Mouse (Mus musculus): Measurements from ENCODE around the gene Aff1. TPM values are rescaled to one million over a fixed set of nuclear protein-coding genes. Genes with fewer than 3 reads are reported as not detected.
A peak's percentile ranks its signal among the peaks of the same experiment; 100 is the strongest.

Gene Aff1
- polyA plus RNA-seq, 1 experiment from 2014 or later, result 3.5 TPM

GRCm38 (mm10) chr5:103747098-103747497 lies 54.9 kb downstream of the Aff1 start:
- Histone ChIP-seq H3K36me3 (no peaks in the 10 kb centered on the region), H3K27ac (replicated peaks) (no peak overlapping the region)
- 88% methylated on average over 2 of the region's 2 CpGs for WGBS

GRCm38 (mm10) chr5:103748343-103748742 lies 56.2 kb downstream of the Aff1 start:
- no peak for DNase-seq (ENCODE audit: low spot score)
- H3K27ac ChIP-seq (replicated peaks), result no peak overlapping the region
- H3K36me3 ChIP-seq, result no peaks in the 10 kb centered on the region

More at GRCm38 (mm10) chr5:103747098-103747497, 54.9 kb downstream of the Aff1 start:
- Histone ChIP-seq H3K4me3 (no peak overlapping the region), H3K27me3 (ENCODE audit: low read depth, poor library complexity, severe bottlenecking) (peaks cover 14% of the 10 kb centered on the region), H3K9me3 (replicated peaks) (no peaks in the 10 kb centered on the region), H3K4me1 (peaks cover 10% of the 10 kb centered on the region)
- no peak for DNase-seq (ENCODE audit: low spot score)

DNA sequence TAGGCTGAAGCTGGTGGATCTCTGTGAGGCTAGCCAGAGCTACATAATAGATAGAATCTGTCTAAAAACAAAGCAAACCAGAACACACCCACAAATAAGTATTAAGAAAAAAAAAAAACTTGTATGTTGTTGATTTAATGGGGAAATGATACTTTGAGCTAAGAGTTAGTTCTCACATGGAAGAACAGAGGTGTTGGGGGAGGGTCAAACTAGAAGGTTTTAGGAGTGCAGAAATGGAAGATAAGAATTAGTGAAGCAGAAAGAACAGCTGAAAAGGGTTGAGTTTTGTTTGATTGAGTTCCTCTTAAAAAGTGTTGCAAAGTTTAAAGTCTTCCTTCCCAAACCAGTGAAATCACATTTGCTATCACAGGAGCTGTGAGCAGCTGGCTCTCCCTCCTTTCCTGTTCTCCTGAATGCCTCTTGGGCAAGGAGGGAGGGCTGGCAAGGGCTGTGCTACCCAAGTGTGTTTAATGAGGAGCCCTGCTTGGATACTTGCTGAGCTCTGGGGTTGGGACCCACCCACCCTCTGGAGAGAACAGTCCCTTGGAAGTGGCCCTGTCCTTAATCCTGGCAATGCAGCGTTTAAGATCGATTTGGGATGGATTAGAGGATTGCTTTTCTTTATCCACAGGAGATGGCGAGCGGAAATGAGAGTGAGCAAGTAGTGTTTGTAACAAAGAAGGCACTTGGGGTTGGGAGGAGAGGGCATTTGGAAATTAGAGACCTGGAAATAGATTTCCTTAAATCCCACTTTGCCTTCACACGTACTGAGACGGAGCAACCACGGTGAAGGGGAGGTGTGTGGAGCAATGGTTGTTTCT lies 57.5 kb downstream of the Aff1 start:
- 18% methylated on average over 7 of the region's 7 CpGs for WGBS

More at GRCm38 (mm10) chr5:103748343-103748742, 56.2 kb downstream of the Aff1 start:
- no peak overlapping the region for H3K4me3 ChIP-seq
- peaks cover 21% of the 10 kb centered on the region for H3K4me1 ChIP-seq
- H3K27me3 ChIP-seq (ENCODE audit: low read depth, poor library complexity, severe bottlenecking), result peaks cover 22% of the 10 kb centered on the region
- H3K9me3 ChIP-seq (replicated peaks), result no peaks in the 10 kb centered on the region

DNA sequence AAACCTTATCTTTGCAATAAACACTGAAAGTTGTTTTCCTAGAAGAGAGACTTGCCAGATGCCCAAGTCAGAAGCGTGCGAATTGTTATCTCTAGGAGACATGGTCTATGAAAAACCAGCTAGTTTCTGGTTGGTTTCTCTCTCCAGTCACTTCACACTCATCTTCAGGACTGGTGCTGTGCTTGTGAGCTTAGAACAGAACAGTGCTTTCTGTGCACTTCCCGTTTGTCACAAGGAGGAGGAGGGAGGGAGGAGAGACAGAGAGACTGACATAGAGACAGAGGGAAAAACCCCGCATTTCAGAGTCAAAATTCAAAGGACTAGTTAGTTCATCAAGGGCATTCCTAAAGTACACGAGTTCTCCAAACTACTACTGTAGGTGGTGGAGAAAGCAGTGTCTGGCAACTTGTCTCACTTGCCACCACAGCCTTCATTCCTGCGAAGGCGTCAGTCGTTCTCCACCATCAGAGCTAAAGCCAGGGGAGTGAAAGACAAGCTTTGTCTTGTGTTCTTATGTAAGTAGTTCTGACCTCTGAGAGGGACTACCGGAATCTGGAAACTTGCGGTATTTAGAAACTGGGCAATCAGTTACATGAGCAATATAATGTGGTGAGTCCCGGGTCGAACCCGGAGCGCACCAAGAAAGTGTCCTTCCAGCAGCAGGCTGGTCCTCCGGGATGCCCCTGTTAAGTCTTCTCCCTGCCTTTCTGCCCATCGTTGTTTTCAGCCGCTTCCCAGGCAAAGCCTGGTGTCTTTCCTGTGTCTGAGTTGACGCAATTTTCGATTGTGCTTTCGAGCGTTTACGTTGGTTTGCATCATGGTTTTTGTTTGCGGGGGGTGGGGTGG lies 60.7 kb downstream of the Aff1 start:
- Histone ChIP-seq H3K4me1 (peaks cover 36% of the 10 kb centered on the region), H3K27me3 (ENCODE audit: low read depth, poor library complexity, severe bottlenecking) (peaks cover 50% of the 10 kb centered on the region), H3K4me3 (peak overlapping the region; percentile 81), H3K27ac (replicated peaks) (peak overlapping the region; percentile 97), H3K36me3 (peaks cover 3% of the 10 kb centered on the region; the same call in 1 of the 2 replicates), H3K9me3 (replicated peaks) (peaks cover 4% of the 10 kb centered on the region; the same call in 1 of the 2 replicates)
- WGBS, result 4% methylated on average over 23 of the region's 23 CpGs
- peak; percentile 57 for DNase-seq (ENCODE audit: low spot score)

More for the DNA sequence above, 57.5 kb downstream of the Aff1 start:
- DNase-seq (ENCODE audit: low spot score), result peak; percentile 43
- Histone ChIP-seq H3K9me3 (replicated peaks) (no peaks in the 10 kb centered on the region), H3K36me3 (no peaks in the 10 kb centered on the region), H3K27ac (replicated peaks) (no peak overlapping the region), H3K4me3 (no peak overlapping the region), H3K27me3 (ENCODE audit: low read depth, poor library complexity, severe bottlenecking) (peaks cover 22% of the 10 kb centered on the region), H3K4me1 (peaks cover 21% of the 10 kb centered on the region)

DNA sequence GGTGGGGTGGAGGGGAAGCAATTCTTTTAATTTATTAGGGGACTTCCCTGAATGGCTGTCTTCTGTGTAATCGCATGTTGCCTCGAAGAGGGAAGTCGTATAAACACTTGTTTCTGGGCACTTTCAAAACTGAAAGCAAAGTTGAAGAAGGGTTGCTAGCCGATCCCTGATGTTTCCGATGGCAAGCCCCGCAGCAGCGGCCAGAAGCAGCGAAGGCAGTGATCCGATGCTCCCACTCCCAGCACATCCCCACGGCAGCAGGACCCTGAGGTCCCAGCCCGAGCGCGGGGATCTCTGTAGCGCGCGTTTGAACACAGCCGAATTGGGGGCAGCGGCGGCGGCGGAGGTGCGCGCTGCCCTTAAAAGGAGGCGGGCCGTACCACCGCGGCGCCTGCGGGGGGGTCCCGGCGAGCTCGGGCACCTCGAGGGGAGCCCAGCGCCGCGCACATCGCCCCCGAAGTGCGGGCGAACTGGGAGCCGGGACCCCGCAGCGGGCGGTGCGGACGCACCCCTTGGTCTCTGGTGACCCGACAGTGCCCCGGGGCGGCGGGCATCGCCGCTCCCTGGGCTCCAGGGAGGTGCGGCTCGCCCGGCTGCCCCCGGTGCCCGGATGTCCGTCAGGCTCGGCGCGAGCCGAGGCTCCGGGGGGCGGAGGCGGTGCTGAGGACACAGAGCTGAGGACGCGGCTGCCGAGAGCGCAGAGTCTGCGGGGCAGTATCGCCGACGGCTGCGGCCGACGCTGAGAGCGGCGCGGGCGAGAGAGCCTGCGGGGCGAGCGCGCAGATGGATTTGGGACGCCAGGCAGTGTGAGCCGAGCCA lies 61.5 kb downstream of the Aff1 start:
- Histone ChIP-seq H3K4me1 (peaks cover 44% of the 10 kb centered on the region), H3K4me3 (peak overlapping the region; percentile 81), H3K27me3 (ENCODE audit: low read depth, poor library complexity, severe bottlenecking) (peaks cover 56% of the 10 kb centered on the region), H3K36me3 (peaks cover 3% of the 10 kb centered on the region; the same call in 1 of the 2 replicates), H3K9me3 (replicated peaks) (peaks cover 4% of the 10 kb centered on the region; the same call in 1 of the 2 replicates), H3K27ac (replicated peaks) (peak overlapping the region; percentile 97)
- peak; percentile 92 for DNase-seq (ENCODE audit: low spot score)
- under 1% methylated on average over 86 of the region's 86 CpGs for WGBS

GRCm38 (mm10) chr5:103754330-103755134 lies 62.4 kb downstream of the Aff1 start:
- H3K9me3 ChIP-seq (replicated peaks), result peaks cover 4% of the 10 kb centered on the region; the same call in 1 of the 2 replicates
- peak; percentile 60 for DNase-seq (ENCODE audit: low spot score)
- peak overlapping the region; percentile 97 for H3K27ac ChIP-seq (replicated peaks)
- H3K4me3 ChIP-seq, result peak overlapping the region; percentile 81
- H3K36me3 ChIP-seq, result peaks cover 3% of the 10 kb centered on the region; the same call in 1 of the 2 replicates
- peaks cover 56% of the 10 kb centered on the region for H3K27me3 ChIP-seq (ENCODE audit: low read depth, poor library complexity, severe bottlenecking)
- 4% methylated on average over 41 of the region's 42 CpGs for WGBS
- H3K4me1 ChIP-seq, result peaks cover 44% of the 10 kb centered on the region

DNA sequence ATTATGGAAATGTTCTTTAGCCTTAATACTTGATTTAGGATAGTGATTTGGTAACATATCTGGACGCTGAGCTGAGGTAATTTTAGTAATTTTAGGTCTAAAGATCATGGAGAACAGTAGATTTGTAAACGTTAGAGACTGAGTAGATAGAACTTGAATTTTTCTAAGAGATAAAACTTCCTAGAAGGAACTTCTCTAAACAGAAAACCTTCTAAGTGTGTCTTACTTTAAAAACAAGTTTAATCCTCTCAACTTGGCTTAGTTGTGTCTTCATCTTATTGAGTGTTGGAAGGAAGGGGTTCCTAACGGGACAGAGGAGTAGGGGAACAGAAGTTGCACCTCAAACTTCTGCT lies 62.9 kb downstream of the Aff1 start:
- peaks cover 56% of the 10 kb centered on the region for H3K27me3 ChIP-seq (ENCODE audit: low read depth, poor library complexity, severe bottlenecking)

GRCm38 (mm10) chr5:103756231-103756714 lies 64.1 kb downstream of the Aff1 start:
- Histone ChIP-seq H3K36me3 (peaks cover 3% of the 10 kb centered on the region; the same call in 1 of the 2 replicates), H3K27me3 (ENCODE audit: low read depth, poor library complexity, severe bottlenecking) (peaks cover 47% of the 10 kb centered on the region), H3K27ac (replicated peaks) (no peak overlapping the region), H3K9me3 (replicated peaks) (peaks cover 4% of the 10 kb centered on the region; the same call in 1 of the 2 replicates), H3K4me3 (no peak overlapping the region), H3K4me1 (peaks cover 54% of the 10 kb centered on the region)
- 53% methylated on average over 6 of the region's 6 CpGs for WGBS
- no peak for DNase-seq (ENCODE audit: low spot score)

More for the DNA sequence above, 62.9 kb downstream of the Aff1 start:
- Histone ChIP-seq H3K4me1 (peaks cover 45% of the 10 kb centered on the region), H3K4me3 (peak overlapping the region; percentile 81), H3K36me3 (peaks cover 3% of the 10 kb centered on the region; the same call in 1 of the 2 replicates), H3K27ac (replicated peaks) (no peak overlapping the region), H3K9me3 (replicated peaks) (peaks cover 4% of the 10 kb centered on the region; the same call in 1 of the 2 replicates)
- WGBS, result 51% methylated on average over 3 of the region's 3 CpGs
- no peak for DNase-seq (ENCODE audit: low spot score)

DNA sequence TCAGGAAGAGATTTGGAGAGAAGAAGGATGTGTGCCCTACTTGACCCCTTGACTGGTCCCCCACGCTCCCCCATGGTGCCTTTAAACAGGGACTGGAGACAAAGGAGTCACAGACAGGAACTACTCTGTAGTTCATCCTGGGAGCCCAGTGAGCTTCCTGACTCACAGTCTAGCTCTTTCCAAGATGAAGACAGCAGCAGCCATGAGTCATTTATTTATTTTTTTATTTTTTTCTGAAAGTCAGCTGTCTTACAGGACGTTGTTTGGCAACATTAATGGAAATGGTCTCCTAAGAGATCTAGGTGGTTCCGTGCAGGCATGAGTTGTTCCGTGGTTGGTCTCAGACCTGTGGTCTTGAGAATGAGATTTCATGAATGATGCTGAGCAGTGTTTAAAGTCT lies 66.3 kb downstream of the Aff1 start:
- WGBS, result 78% methylated on average over 4 of the region's 4 CpGs
- Histone ChIP-seq H3K4me1 (peaks cover 48% of the 10 kb centered on the region), H3K4me3 (no peak overlapping the region), H3K36me3 (peaks cover 3% of the 10 kb centered on the region; the same call in 1 of the 2 replicates), H3K27ac (replicated peaks) (no peak overlapping the region), H3K27me3 (ENCODE audit: low read depth, poor library complexity, severe bottlenecking) (peaks cover 35% of the 10 kb centered on the region), H3K9me3 (replicated peaks) (peaks cover 4% of the 10 kb centered on the region; the same call in 1 of the 2 replicates)
- no peak for DNase-seq (ENCODE audit: low spot score)

GRCm38 (mm10) chr5:103759489-103760424 lies 67.6 kb downstream of the Aff1 start:
- WGBS, result 32% methylated on average over 14 of the region's 14 CpGs
- DNase-seq (ENCODE audit: low spot score), result no peak
- H3K27me3 ChIP-seq (ENCODE audit: low read depth, poor library complexity, severe bottlenecking), result peaks cover 35% of the 10 kb centered on the region
- peaks cover 47% of the 10 kb centered on the region for H3K4me1 ChIP-seq
- peaks cover 4% of the 10 kb centered on the region; the same call in 1 of the 2 replicates for H3K9me3 ChIP-seq (replicated peaks)
- peak overlapping the region; percentile 71 for H3K27ac ChIP-seq (replicated peaks)
- peaks cover 3% of the 10 kb centered on the region; the same call in 1 of the 2 replicates for H3K36me3 ChIP-seq
- peak overlapping the region; percentile 49 for H3K4me3 ChIP-seq
